Mouse (Mus musculus): ENCODE data around the gene Retn. TPM values are rescaled to one million over a fixed set of nuclear protein-coding genes. Genes with fewer than 3 reads are reported as not detected.
A peak's percentile ranks its signal among the peaks of the same experiment; 100 is the strongest.

The Retn gene
- polyA plus RNA-seq, 1 experiment, result 16.9 TPM

DNA sequence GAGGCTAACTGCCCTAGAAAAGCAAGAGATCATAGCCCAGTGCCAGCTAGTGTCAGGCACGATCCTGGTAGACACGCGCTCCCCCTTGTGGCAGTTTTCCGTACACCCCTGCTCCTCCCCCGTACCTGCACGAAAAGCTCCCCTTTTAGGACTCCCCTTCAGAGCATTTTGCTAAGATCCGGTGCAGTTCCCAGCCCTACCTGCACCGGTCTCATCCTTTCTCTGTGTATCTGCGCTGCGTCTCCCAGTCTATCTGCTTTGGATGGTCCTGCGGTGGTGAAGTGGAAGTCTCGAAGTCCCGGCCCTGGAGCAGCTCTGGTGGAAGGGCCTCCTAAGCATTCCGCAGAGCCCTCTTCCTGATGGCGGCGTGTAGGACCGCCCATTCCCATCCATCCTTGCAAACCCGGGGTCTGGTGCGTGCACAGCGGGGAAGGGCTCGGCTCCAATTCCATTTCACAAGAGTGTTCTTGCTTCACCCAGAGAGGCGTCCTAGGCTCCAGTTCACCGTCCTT lies 16.5 kb downstream of the Retn start, which contains the start of gene Fcor:
Fcor (minus strand) TSS at position 383 of the 512 bp plus-strand sequence.
- TF ChIP-seq POLR2A (IDR thresholded peaks at IDR 0.05; ENCODE audit: control insufficient read depth, extremely low read depth, insufficient read depth, low read length, poor library complexity) (no peak), CTCF (IDR thresholded peaks at IDR 0.05; ENCODE audit: borderline replicate concordance, control insufficient read depth, extremely low read depth, insufficient read depth, low read length, poor library complexity) (peak; percentile 97)

DNA sequence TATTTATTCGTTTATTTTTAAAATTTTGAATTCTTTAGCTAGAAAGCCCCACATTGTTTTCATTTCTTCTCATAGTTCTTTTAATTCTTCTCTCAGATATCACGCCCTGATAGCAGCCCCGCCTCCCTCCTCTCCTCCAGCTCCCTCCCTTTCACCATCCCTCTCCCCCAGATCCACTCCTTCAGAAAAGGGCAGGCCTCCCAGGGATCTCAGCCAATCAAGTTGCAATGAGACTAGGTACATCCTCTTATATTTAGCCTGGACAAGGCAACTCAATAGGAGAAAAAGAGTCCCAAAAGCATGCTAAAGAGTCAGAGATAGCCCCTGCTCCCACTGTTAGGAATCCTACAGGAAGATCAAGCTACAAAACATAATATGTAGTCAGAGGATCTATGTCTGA lies 19.1 kb downstream of the Retn start:
- H3K27ac ChIP-seq (ENCODE audit: control insufficient read depth, insufficient read depth, low read length), result no peak overlapping the region
- H3K27me3 ChIP-seq (ENCODE audit: control insufficient read depth, insufficient read depth, low read length), result no peaks in the 10 kb centered on the region
- no peak for DNase-seq
- TF ChIP-seq POLR2A (IDR thresholded peaks at IDR 0.05; ENCODE audit: control insufficient read depth, extremely low read depth, insufficient read depth, low read length, poor library complexity) (no peak), CTCF (IDR thresholded peaks at IDR 0.05; ENCODE audit: borderline replicate concordance, control insufficient read depth, extremely low read depth, insufficient read depth, low read length, poor library complexity) (no peak)
- no peak overlapping the region for H3K4me3 ChIP-seq (ENCODE audit: control insufficient read depth, insufficient read depth, low read length)
- H3K36me3 ChIP-seq (ENCODE audit: control insufficient read depth, insufficient read depth, low read length), result peaks cover 7% of the 10 kb centered on the region
- WGBS, result 75% methylated on average over 3 of the region's 3 CpGs
- peaks cover 12% of the 10 kb centered on the region for H3K4me1 ChIP-seq (replicated peaks; ENCODE audit: control insufficient read depth, insufficient read depth, low read length)

More for the DNA sequence above, 16.5 kb downstream of the Retn start, which contains the start of gene Fcor:
- 2% methylated on average over 23 of the region's 23 CpGs for WGBS
- no peaks in the 10 kb centered on the region for H3K27me3 ChIP-seq (ENCODE audit: control insufficient read depth, insufficient read depth, low read length)
- H3K4me1 ChIP-seq (replicated peaks; ENCODE audit: control insufficient read depth, insufficient read depth, low read length), result peaks cover 7% of the 10 kb centered on the region; the same call in 1 of the 2 replicates
- peak within 1 kb of the TSS; percentile 42 for H3K4me3 ChIP-seq (ENCODE audit: control insufficient read depth, insufficient read depth, low read length)
- no peaks in the 10 kb centered on the region for H3K36me3 ChIP-seq (ENCODE audit: control insufficient read depth, insufficient read depth, low read length)
- H3K27ac ChIP-seq (ENCODE audit: control insufficient read depth, insufficient read depth, low read length), result no peak within 1 kb of the TSS
- peak; percentile 90 for DNase-seq

DNA sequence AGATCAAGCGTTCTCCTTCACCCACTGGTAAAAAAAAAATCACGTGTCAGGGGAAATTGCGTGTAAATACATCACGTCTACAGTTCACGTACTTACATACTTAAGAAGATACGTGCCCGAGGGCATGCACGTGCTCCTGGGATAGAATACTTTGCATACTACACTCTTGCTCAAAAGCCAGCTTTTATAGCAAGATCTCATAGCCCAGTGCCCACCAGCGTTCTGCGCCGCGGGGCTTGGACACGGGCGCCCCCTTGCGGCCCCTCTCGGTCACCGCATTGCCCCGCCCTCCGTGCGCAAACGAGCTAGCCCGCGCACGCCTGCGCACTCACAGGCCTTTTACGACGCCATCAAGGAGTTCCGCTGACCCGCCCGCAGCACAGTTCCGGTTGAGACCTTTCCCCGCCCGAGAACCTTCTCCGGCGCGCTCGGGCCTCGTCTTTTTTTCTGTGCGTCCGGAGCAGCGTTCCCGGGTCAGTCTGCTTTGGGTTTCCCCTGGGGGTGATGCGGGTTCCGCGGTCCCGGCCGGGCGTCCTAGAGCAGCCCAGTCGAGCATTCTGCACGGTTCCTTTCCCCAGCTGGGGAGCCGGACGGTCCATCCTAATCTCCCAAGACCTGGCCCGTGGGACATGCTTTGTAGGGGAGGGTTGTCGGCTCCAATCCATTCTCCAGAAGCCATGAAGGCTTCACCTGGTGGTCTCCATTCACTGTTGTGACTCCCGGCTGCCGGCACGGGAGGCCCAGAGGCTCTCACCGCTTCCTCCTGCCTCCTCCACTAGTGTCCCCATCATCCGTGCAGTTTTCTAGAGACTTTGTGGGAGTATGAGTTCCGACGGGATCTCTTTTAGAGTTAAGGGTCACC lies 20.8 kb downstream of the Retn start, which contains the start of gene Trappc5:
Trappc5 (plus strand) TSS at position 169 of the 862 bp plus-strand sequence.
- peak; percentile 99 for TF ChIP-seq CTCF (IDR thresholded peaks at IDR 0.05; ENCODE audit: borderline replicate concordance, control insufficient read depth, extremely low read depth, insufficient read depth, low read length, poor library complexity)
- TF ChIP-seq POLR2A (IDR thresholded peaks at IDR 0.05; ENCODE audit: control insufficient read depth, extremely low read depth, insufficient read depth, low read length, poor library complexity), result peak; percentile 75
- peaks cover 12% of the 10 kb centered on the region for H3K4me1 ChIP-seq (replicated peaks; ENCODE audit: control insufficient read depth, insufficient read depth, low read length)
- H3K36me3 ChIP-seq (ENCODE audit: control insufficient read depth, insufficient read depth, low read length), result peaks cover 12% of the 10 kb centered on the region
- H3K27ac ChIP-seq (ENCODE audit: control insufficient read depth, insufficient read depth, low read length), result peak within 1 kb of the TSS; percentile 37; the same call in 1 of the 2 replicates
- H3K27me3 ChIP-seq (ENCODE audit: control insufficient read depth, insufficient read depth, low read length), result no peaks in the 10 kb centered on the region
- WGBS, result under 1% methylated on average over 61 of the region's 61 CpGs
- DNase-seq, result peak; percentile 93
- peak within 1 kb of the TSS; percentile 93 for H3K4me3 ChIP-seq (ENCODE audit: control insufficient read depth, insufficient read depth, low read length)

DNA sequence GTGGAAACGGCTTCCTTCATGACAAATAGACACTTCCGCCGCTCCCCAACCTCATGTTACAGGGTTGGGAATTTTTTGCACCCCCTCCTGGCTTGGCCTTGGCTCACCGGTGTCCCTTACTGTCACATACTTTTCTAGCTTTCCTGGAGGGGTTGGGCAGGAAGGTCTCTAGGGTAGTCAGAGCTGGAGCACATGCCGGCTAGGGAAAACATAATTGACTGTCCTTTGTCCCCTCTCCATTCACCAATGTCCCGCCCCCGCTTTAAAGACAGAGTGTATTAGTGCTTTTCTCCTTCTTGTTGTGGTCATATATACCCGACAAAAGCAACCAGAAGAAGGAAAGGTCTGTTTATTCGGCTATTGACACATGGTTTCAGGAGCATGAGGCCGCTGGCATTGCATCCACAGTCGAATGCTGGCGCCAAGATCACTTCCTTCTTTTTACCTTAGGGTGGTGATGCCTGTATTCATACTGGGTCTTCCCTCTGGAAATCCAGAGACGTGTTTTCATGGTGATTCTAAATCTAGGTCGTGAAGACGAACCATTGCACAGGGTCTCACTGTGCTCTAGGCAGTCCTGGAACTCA lies 21.5 kb downstream of the Retn start:
- H3K36me3 ChIP-seq (ENCODE audit: control insufficient read depth, insufficient read depth, low read length), result peaks cover 12% of the 10 kb centered on the region
- DNase-seq, result no peak
- no peaks in the 10 kb centered on the region for H3K27me3 ChIP-seq (ENCODE audit: control insufficient read depth, insufficient read depth, low read length)
- 1% methylated on average over 15 of the region's 15 CpGs for WGBS
- no peak for TF ChIP-seq POLR2A (IDR thresholded peaks at IDR 0.05; ENCODE audit: control insufficient read depth, extremely low read depth, insufficient read depth, low read length, poor library complexity)
- no peak for TF ChIP-seq CTCF (IDR thresholded peaks at IDR 0.05; ENCODE audit: borderline replicate concordance, control insufficient read depth, extremely low read depth, insufficient read depth, low read length, poor library complexity)
- H3K27ac ChIP-seq (ENCODE audit: control insufficient read depth, insufficient read depth, low read length), result peak overlapping the region; percentile 37; the same call in 1 of the 2 replicates
- peak overlapping the region; percentile 93 for H3K4me3 ChIP-seq (ENCODE audit: control insufficient read depth, insufficient read depth, low read length)
- peaks cover 11% of the 10 kb centered on the region for H3K4me1 ChIP-seq (replicated peaks; ENCODE audit: control insufficient read depth, insufficient read depth, low read length)

DNA sequence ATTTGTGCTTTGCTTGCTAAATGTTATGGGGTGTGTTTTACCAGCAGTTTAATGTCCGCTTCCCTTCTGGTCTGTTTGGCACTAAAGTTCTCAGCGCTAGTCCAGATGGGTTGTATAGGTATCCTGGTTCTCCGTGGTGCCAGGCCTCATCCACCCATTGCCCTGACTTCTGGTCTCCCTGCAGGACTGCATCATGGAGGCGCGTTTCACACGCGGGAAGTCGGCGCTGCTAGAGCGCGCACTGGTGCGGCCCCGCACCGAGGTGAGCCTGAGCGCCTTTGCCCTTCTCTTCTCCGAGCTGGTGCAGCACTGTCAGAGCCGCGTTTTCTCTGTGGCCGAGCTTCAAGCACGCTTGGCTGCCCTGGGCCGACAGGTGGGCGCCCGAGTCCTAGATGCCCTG lies 23.3 kb downstream of the Retn start:
- Histone ChIP-seq H3K27me3 (ENCODE audit: control insufficient read depth, insufficient read depth, low read length) (no peaks in the 10 kb centered on the region), H3K27ac (ENCODE audit: control insufficient read depth, insufficient read depth, low read length) (no peak overlapping the region), H3K36me3 (ENCODE audit: control insufficient read depth, insufficient read depth, low read length) (peaks cover 12% of the 10 kb centered on the region), H3K4me1 (replicated peaks; ENCODE audit: control insufficient read depth, insufficient read depth, low read length) (peaks cover 7% of the 10 kb centered on the region), H3K4me3 (ENCODE audit: control insufficient read depth, insufficient read depth, low read length) (no peak overlapping the region)
- DNase-seq, result no peak
- WGBS, result 99% methylated on average over 23 of the region's 23 CpGs
- TF ChIP-seq POLR2A (IDR thresholded peaks at IDR 0.05; ENCODE audit: control insufficient read depth, extremely low read depth, insufficient read depth, low read length, poor library complexity), result no peak
- no peak for TF ChIP-seq CTCF (IDR thresholded peaks at IDR 0.05; ENCODE audit: borderline replicate concordance, control insufficient read depth, extremely low read depth, insufficient read depth, low read length, poor library complexity)

DNA sequence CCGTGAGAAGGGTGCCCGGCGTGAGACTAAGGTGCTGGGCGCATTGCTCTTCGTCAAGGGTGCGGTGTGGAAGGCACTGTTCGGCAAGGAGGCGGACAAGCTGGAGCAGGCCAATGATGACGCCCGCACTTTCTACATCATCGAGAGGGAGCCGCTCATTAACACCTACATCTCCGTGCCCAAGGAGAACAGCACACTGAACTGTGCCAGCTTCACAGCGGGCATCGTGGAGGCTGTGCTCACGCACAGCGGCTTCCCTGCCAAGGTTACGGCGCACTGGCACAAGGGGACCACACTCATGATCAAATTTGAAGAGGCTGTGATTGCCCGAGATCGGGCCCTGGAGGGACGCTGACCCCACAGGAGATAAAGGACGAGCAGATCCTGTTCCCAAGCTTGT lies 23.7 kb downstream of the Retn start:
- no peak overlapping the region for H3K27ac ChIP-seq (ENCODE audit: control insufficient read depth, insufficient read depth, low read length)
- H3K4me3 ChIP-seq (ENCODE audit: control insufficient read depth, insufficient read depth, low read length), result no peak overlapping the region
- WGBS, result 99% methylated on average over 23 of the region's 23 CpGs
- no peaks in the 10 kb centered on the region for H3K27me3 ChIP-seq (ENCODE audit: control insufficient read depth, insufficient read depth, low read length)
- peaks cover 12% of the 10 kb centered on the region for H3K36me3 ChIP-seq (ENCODE audit: control insufficient read depth, insufficient read depth, low read length)
- no peak for DNase-seq
- H3K4me1 ChIP-seq (replicated peaks; ENCODE audit: control insufficient read depth, insufficient read depth, low read length), result peaks cover 7% of the 10 kb centered on the region
- no peak for TF ChIP-seq CTCF (IDR thresholded peaks at IDR 0.05; ENCODE audit: borderline replicate concordance, control insufficient read depth, extremely low read depth, insufficient read depth, low read length, poor library complexity)
- TF ChIP-seq POLR2A (IDR thresholded peaks at IDR 0.05; ENCODE audit: control insufficient read depth, extremely low read depth, insufficient read depth, low read length, poor library complexity), result no peak
